Mouse (Mus musculus) heart, embryonic 14.5 days (tissue): ENCODE measurements around the gene Tec. TPM values are rescaled to one million over a fixed set of nuclear protein-coding genes. Genes with fewer than 3 reads are reported as not detected.

Experiments
- ATAC-seq: fragments of 200-750 bp; cut with Nextera tagmentation; 2 replicates; pipeline ENCODE4 v1.8.0; 2017; ENCODE audit warnings: low read depth, moderate TSS enrichment; ENCODE audit not compliant: insufficient number of reproducible peaks, insufficient read depth, low FRiP score
- H3K27ac ChIP-seq, 2 experiments: fragments of 200-500 bp in 1 of 2; fragments of 300-500 bp in 1 of 2; sonication (generic) in 1 of 2; replicated peaks in 1 of 2; 2 replicates each; pipeline ENCODE4 v1.5.1; 2012 to 2014; ENCODE audit warnings: low read depth in 2 of 2, low read length in 2 of 2, control low read depth in 1 of 2, mild to moderate bottlenecking in 1 of 2, mixed read lengths in 1 of 2; ENCODE audit not compliant: control insufficient read depth in 1 of 2, insufficient read depth in 1 of 2
- H3K27me3 ChIP-seq: fragments of 300-500 bp; sonication (generic); 2 replicates; pipeline ENCODE4 v1.6.1; 2014; ENCODE audit warnings: mild to moderate bottlenecking, low read length, control low read depth; ENCODE audit not compliant: control insufficient read depth, insufficient read depth
- H3K36me3 ChIP-seq: fragments of 300-500 bp; sonication (generic); 2 replicates; pipeline ENCODE4 v1.6.1; 2014; ENCODE audit warnings: mild to moderate bottlenecking, control low read depth, low read length, mixed read lengths; ENCODE audit not compliant: control insufficient read depth, insufficient read depth
- H3K4me1 ChIP-seq, 2 experiments: fragments of 200-500 bp in 1 of 2; fragments of 300-500 bp in 1 of 2; sonication (generic) in 1 of 2; 2 replicates each; pipeline ENCODE4 v1.6.1; 2012 to 2014; ENCODE audit warnings: low read length in 2 of 2, control low read depth in 1 of 2, mixed read lengths in 1 of 2; ENCODE audit not compliant: control insufficient read depth in 2 of 2, insufficient read depth in 2 of 2
- H3K4me2 ChIP-seq: fragments of 300-500 bp; sonication (generic); 2 replicates; pipeline ENCODE4 v1.6.1; 2014; ENCODE audit warnings: mild to moderate bottlenecking, low read length
- H3K4me3 ChIP-seq, 2 experiments: fragments of 200-500 bp in 1 of 2; fragments of 300-500 bp in 1 of 2; sonication (generic) in 1 of 2; 2 replicates each; pipeline ENCODE4 v1.5.1; 2012 to 2014; ENCODE audit warnings: low read length in 2 of 2, mild to moderate bottlenecking in 2 of 2, control low read depth in 1 of 2, low read depth in 1 of 2, moderate library complexity in 1 of 2; ENCODE audit not compliant: control insufficient read depth in 1 of 2, insufficient read depth in 1 of 2
- H3K9ac ChIP-seq: fragments of 300-500 bp; sonication (generic); 2 replicates; pipeline ENCODE4 v1.6.1; 2014; ENCODE audit warnings: mild to moderate bottlenecking, low read length
- H3K9me3 ChIP-seq: fragments of 300-500 bp; sonication (generic); 2 replicates; pipeline ENCODE4 v1.6.1; 2016; ENCODE audit warnings: low read length, control low read depth; ENCODE audit not compliant: control insufficient read depth
- WGBS: fragments of 180-500 bp; shearing (Covaris S2); extraction: QIAGEN DNeasy Blood & Tissue Kit; methylation state at CpG from one replicate; pipeline ENCODE4 v1.1.7; 2014; 5-methylcytosine and 5-hydroxymethylcytosine counted together
- polyA plus RNA-seq: library from polyadenylated mRNA; unstranded; fragments of >200 nt; fragmentation: Nextera tagmentation; extraction: Ambion mirVana; gene quantifications from 2 replicates; pipeline ENCODE4 v1.2.1, GENCODE M21; 2014

The Tec gene
- polyA plus RNA-seq, 1 experiment from 2014 or later, result 17.7 TPM

DNA sequence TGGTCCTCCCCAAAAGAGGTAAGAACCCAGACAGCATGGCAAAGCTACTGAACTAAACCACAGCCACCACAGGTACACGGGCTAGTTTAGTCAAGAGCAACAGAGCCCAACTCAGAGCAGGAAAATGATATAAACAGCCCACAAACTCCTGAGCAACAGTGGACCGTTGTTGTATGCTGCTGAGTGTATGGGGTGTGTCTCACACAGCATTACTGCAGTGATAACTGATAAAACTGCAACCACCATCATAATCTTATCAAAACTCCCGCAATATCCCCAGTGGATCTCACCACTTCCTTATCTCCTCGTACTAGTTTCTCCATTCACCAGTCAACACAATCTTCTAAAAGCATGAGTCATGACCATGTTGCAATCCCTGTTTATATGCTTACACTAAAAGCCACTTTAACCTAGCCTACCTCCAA, 16.6 kb downstream of the Tec start:
- no peak for ATAC-seq
- Histone ChIP-seq H3K36me3 (no peaks in the 10 kb centered on the region), H3K9me3 (no peaks in the 10 kb centered on the region), H3K27ac (peak overlapping the region in 1 of 2 experiments; percentile 21; a peak in 1 of 4 replicates), H3K27me3 (no peaks in the 10 kb centered on the region), H3K9ac (no peak overlapping the region), H3K4me3 (no peak overlapping the region), H3K4me2 (no peak overlapping the region), H3K4me1 (peaks cover 35 to 58% of the 10 kb centered on the region in 2 experiments)
- WGBS, result 23% methylated on average over 4 of the region's 4 CpGs

- 80% methylated on average over 12 of the region's 12 CpGs for WGBS
- Histone ChIP-seq H3K27ac (peak overlapping the region in 1 of 2 experiments; percentile 21; a peak in 1 of 4 replicates), H3K4me3 (no peak overlapping the region), H3K9me3 (no peaks in the 10 kb centered on the region), H3K36me3 (no peaks in the 10 kb centered on the region), H3K4me1 (peaks cover 32 to 59% of the 10 kb centered on the region in 2 experiments), H3K9ac (no peak overlapping the region), H3K4me2 (no peak overlapping the region), H3K27me3 (no peaks in the 10 kb centered on the region)
- no peak for ATAC-seq
Measured at GRCm38 (mm10) chr5:72850926-72851673, 17.2 kb downstream of the Tec start.

GRCm38 (mm10) chr5:72848889-72849435, 19.3 kb downstream of the Tec start:
- Histone ChIP-seq H3K4me3 (no peak overlapping the region), H3K4me2 (no peak overlapping the region), H3K9ac (no peak overlapping the region), H3K4me1 (peaks cover 32 to 60% of the 10 kb centered on the region in 2 experiments), H3K9me3 (no peaks in the 10 kb centered on the region), H3K36me3 (no peaks in the 10 kb centered on the region), H3K27ac (no peak overlapping the region), H3K27me3 (no peaks in the 10 kb centered on the region)
- no peak for ATAC-seq
- 79% methylated on average over 6 of the region's 6 CpGs for WGBS

- H3K9ac ChIP-seq, result no peak overlapping the region
- ATAC-seq, result no peak
- peak overlapping the region in 1 of 2 experiments; percentile 29; a peak in 1 of 4 replicates for H3K27ac ChIP-seq
- peaks cover 29 to 56% of the 10 kb centered on the region in 2 experiments for H3K4me1 ChIP-seq
- no peaks in the 10 kb centered on the region for H3K9me3 ChIP-seq
- no peaks in the 10 kb centered on the region for H3K27me3 ChIP-seq
- no peak overlapping the region for H3K4me2 ChIP-seq
- no peak overlapping the region for H3K4me3 ChIP-seq
- no peaks in the 10 kb centered on the region for H3K36me3 ChIP-seq
- WGBS, result 30% methylated on average over 1 of the region's 4 CpGs
Measured at GRCm38 (mm10) chr5:72846712-72847111, 21.6 kb downstream of the Tec start.

- Histone ChIP-seq H3K4me1 (peaks cover 23 to 50% of the 10 kb centered on the region in 2 experiments), H3K9me3 (0 out of 2 replicates have a peak, but pooled peaks cover under 1% of the 10 kb centered on the region), H3K4me2 (peak overlapping the region; percentile 32), H3K36me3 (no peaks in the 10 kb centered on the region), H3K27ac (peak overlapping the region; percentile 59 to 79), H3K27me3 (no peaks in the 10 kb centered on the region), H3K9ac (no peak overlapping the region), H3K4me3 (no peak overlapping the region)
- 46% methylated on average over 9 of the region's 9 CpGs for WGBS
- peak; percentile 70 for ATAC-seq
Measured at GRCm38 (mm10) chr5:72845928-72846630, 22.2 kb downstream of the Tec start.

DNA sequence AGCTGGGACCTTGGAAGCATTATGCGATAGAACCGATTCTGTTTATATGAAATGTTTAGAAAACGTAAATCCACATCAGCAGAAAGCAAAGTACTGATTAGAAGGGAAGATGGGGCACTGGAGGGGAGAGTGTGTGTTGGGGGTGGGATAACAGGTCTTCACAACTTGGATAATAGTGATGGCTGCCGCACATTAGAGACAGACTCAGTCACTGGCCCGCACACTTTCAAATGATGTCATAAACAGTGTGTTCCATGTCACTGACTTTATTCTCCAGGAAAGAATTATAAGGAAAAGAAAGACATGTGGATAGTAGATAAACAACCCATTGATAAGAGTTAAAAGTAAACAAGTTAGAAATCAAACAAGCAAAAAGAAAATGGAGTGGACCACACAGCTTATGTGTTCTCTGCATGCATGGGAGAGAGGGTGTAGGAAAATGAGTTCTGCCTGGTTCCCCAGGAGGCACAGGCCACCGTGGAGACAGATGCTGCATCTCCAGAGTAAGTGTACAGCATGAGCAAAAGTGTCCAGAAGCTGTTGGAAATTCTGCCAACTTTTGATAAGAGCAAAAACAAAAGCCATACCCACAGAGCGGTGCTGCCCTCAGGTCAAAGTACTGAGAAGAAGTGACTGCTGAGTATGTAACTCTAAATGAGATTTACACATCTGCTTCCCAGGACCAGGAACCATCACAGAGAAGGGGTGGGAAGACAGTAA, 23.3 kb downstream of the Tec start:
- Histone ChIP-seq H3K27me3 (no peaks in the 10 kb centered on the region), H3K4me3 (no peak overlapping the region), H3K9ac (no peak overlapping the region), H3K4me2 (no peak overlapping the region), H3K36me3 (no peaks in the 10 kb centered on the region), H3K9me3 (0 out of 2 replicates have a peak, but pooled peaks cover 8% of the 10 kb centered on the region), H3K27ac (0 out of 4 replicates have a peak overlapping the region, but pooled peaks of 1 of the 2 experiments have one; percentile 12), H3K4me1 (peaks cover 23 to 46% of the 10 kb centered on the region in 2 experiments)
- ATAC-seq, result no peak
- 65% methylated on average over 7 of the region's 7 CpGs for WGBS

DNA sequence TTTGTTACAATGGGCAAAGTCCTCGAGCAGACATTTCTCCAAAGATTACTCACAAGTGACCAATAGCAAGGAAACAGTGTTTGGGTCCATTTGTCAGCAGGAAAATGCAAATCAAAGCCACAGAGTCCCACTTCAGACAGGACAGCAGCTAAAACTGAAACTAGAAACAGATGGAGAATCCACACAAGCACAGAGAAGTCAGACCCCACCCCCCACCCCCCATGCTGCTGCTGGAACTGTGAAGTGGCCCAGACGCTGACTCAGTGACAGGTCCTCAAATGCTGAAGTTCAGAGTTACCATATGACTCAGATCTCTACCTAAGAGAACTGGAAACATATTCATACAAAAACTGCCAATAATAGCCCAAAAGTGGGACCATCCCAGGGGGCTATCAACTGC, 24.0 kb downstream of the Tec start:
- WGBS, result 13% methylated on average over 2 of the region's 2 CpGs

More for the DNA sequence above, 24.0 kb downstream of the Tec start:
- ATAC-seq, result no peak
- H3K9ac ChIP-seq, result peak overlapping the region; percentile 34
- H3K4me1 ChIP-seq, result peaks cover 23 to 46% of the 10 kb centered on the region in 2 experiments
- H3K9me3 ChIP-seq, result 0 out of 2 replicates have a peak, but pooled peaks cover 8% of the 10 kb centered on the region
- H3K36me3 ChIP-seq, result no peaks in the 10 kb centered on the region
- H3K27ac ChIP-seq, result peak overlapping the region in 1 of 2 experiments; percentile 24; a peak in 1 of 4 replicates
- no peaks in the 10 kb centered on the region for H3K27me3 ChIP-seq
- no peak overlapping the region for H3K4me3 ChIP-seq
- no peak overlapping the region for H3K4me2 ChIP-seq
